Mouse (Mus musculus): ENCODE measurements around the gene Gcgr. TPM values are rescaled to one million over a fixed set of nuclear protein-coding genes. Genes with fewer than 3 reads are reported as not detected.
"Not testable (repeated sequence)": the region's sequence is repeated elsewhere in the genome, so short reads cannot be mapped to it uniquely, and the experiment has no call there.

The Gcgr gene
- total RNA-seq, 2 experiments from 2014 or later = not detected

GRCm38 (mm10) chr11:120558843-120559242, 28.3 kb downstream of the Gcgr start:
- intact Hi-C loops (cut with DNase I); DNase-seq (ENCODE audit: low spot score in 2 of 2): not testable (repeated sequence)

GRCm38 (mm10) chr11:120560952-120561728, 30.6 kb downstream of the Gcgr start:
- no peak for DNase-seq (ENCODE audit: low spot score in 2 of 2)
- intact Hi-C loops (cut with DNase I) = no loop called here

GRCm38 (mm10) chr11:120562949-120563348, 32.5 kb downstream of the Gcgr start:
- intact Hi-C loops (cut with DNase I) = no loop called here
- DNase-seq (ENCODE audit: low spot score in 2 of 2) = no peak

GRCm38 (mm10) chr11:120565114-120565513, 34.6 kb downstream of the Gcgr start:
- intact Hi-C loops (cut with DNase I) = loop anchor here (2.0 kb wide), 1 partner anchor 46 kb away; no protein-coding TSS in a partner anchor
- peak in 1 of 2 experiments; percentile 53 for DNase-seq (ENCODE audit: low spot score in 2 of 2)

- DNase-seq (ENCODE audit: low spot score in 2 of 2) = no peak
- intact Hi-C loops (cut with DNase I) = no loop called here
These were observed 37.8 kb downstream of the Gcgr start for GRCm38 (mm10) chr11:120568324-120568723.

GRCm38 (mm10) chr11:120571122-120571521, 40.6 kb downstream of the Gcgr start:
- intact Hi-C loops (cut with DNase I) = no loop called here
- no peak for DNase-seq (ENCODE audit: low spot score in 2 of 2)

- intact Hi-C loops (cut with DNase I) = loop anchor here (2.0 kb wide), 1 partner anchor 53 kb away; no protein-coding TSS in a partner anchor
- no peak for DNase-seq (ENCODE audit: low spot score in 2 of 2)
These were observed 41.4 kb downstream of the Gcgr start for GRCm38 (mm10) chr11:120571754-120572416.

- no peak for DNase-seq (ENCODE audit: low spot score in 2 of 2)
- intact Hi-C loops (cut with DNase I) = loop anchor here (2.0 kb wide), 1 partner anchor 54 kb away; no protein-coding TSS in a partner anchor
These were observed 41.9 kb downstream of the Gcgr start for GRCm38 (mm10) chr11:120572417-120572751.

GRCm38 (mm10) chr11:120572752-120573584, 42.5 kb downstream of the Gcgr start, which contains the start of gene P4hb:
P4hb (minus strand) TSS chr11:120573253.
- intact Hi-C loops (cut with DNase I) = loop anchor here (1.0 to 2.0 kb wide), 2 partner anchors 8 to 54 kb away; partner anchors contain the start of gene Arhgdia

GRCm38 (mm10) chr11:120573585-120574277, 43.2 kb downstream of the Gcgr start:
- intact Hi-C loops (cut with DNase I) = loop anchor here (1.0 to 2.0 kb wide), 2 partner anchors 8 to 55 kb away; partner anchors contain the start of gene Arhgdia
- DNase-seq (ENCODE audit: low spot score in 2 of 2) = peak in 1 of 2 experiments; percentile 14

More at GRCm38 (mm10) chr11:120572752-120573584, 42.5 kb downstream of the Gcgr start, which contains the start of gene P4hb:
- peak; percentile 100 for DNase-seq (ENCODE audit: low spot score in 2 of 2)

- DNase-seq (ENCODE audit: low spot score in 2 of 2) = no peak
- intact Hi-C loops (cut with DNase I) = no loop called here
These were observed 43.7 kb downstream of the Gcgr start for GRCm38 (mm10) chr11:120574278-120574600.

- intact Hi-C loops (cut with DNase I) = no loop called here
- no peak for DNase-seq (ENCODE audit: low spot score in 2 of 2)
These were observed 44.5 kb downstream of the Gcgr start for GRCm38 (mm10) chr11:120575046-120575445.

GRCm38 (mm10) chr11:120575940-120576339, 45.4 kb downstream of the Gcgr start:
- no peak for DNase-seq (ENCODE audit: low spot score in 2 of 2)
- intact Hi-C loops (cut with DNase I) = no loop called here

GRCm38 (mm10) chr11:120576365-120576981, 46.0 kb downstream of the Gcgr start:
- intact Hi-C loops (cut with DNase I) = no loop called here
- DNase-seq (ENCODE audit: low spot score in 2 of 2) = no peak

GRCm38 (mm10) chr11:120577211-120578023, 46.9 kb downstream of the Gcgr start:
- no peak for DNase-seq (ENCODE audit: low spot score in 2 of 2)
- intact Hi-C loops (cut with DNase I) = no loop called here

GRCm38 (mm10) chr11:120578024-120578693, 47.7 kb downstream of the Gcgr start:
- intact Hi-C loops (cut with DNase I) = no loop called here
- DNase-seq (ENCODE audit: low spot score in 2 of 2) = no peak

GRCm38 (mm10) chr11:120578694-120579243, 48.3 kb downstream of the Gcgr start:
- intact Hi-C loops (cut with DNase I) = no loop called here
- no peak for DNase-seq (ENCODE audit: low spot score in 2 of 2)

Data from left cerebral cortex, postnatal 25 days (tissue).